Mouse (Mus musculus) layer of hippocampus, postnatal 25 days (tissue): Measurements from ENCODE around the gene Mt3. TPM values are rescaled to one million over a fixed set of nuclear protein-coding genes. Genes with fewer than 3 reads are reported as not detected.
"Not testable (repeated sequence)": the region's sequence is repeated elsewhere in the genome, so short reads cannot be mapped to it uniquely, and the experiment has no call there.

Experiments used
- DNase-seq, 2 experiments: peaks; one replicate each; pipeline ENCODE4 v3.0.0; 2022; ENCODE audit warnings: mixed read lengths in 2 of 2, low spot score in 1 of 2; ENCODE audit errors: extremely low spot score in 1 of 2
- total RNA-seq, 2 experiments: library from RNA; stranded (reverse); gene quantifications; 2 replicates each; pipeline ENCODE4 v1.2.3; 2021

Mt3 gene
- 1,000 to 10,000 TPM; 1,168 to 1,277 TPM for total RNA-seq

- peak; percentile 81 to 85 for DNase-seq
Observed at GRCm38 (mm10) chr8:94152513-94153300, at the start of gene Mt3. Gene Mt3, plus strand, starts transcription at chr8:94152607.

- no peak for DNase-seq
Observed at GRCm38 (mm10) chr8:94104146-94104545, 48.3 kb upstream of the Mt3 start.

- DNase-seq = no peak
Observed at GRCm38 (mm10) chr8:94107871-94108270, 44.5 kb upstream of the Mt3 start.

GRCm38 (mm10) chr8:94109396-94109795, 43.0 kb upstream of the Mt3 start:
- no peak for DNase-seq

- no peak for DNase-seq
Observed at GRCm38 (mm10) chr8:94109835-94110234, 42.6 kb upstream of the Mt3 start.

GRCm38 (mm10) chr8:94110526-94111177, 41.8 kb upstream of the Mt3 start:
- no peak for DNase-seq

GRCm38 (mm10) chr8:94113435-94113834, 39.0 kb upstream of the Mt3 start:
- no peak for DNase-seq

- DNase-seq = no peak
Observed at GRCm38 (mm10) chr8:94113972-94114371, 38.4 kb upstream of the Mt3 start.

GRCm38 (mm10) chr8:94118776-94119430, 33.5 kb upstream of the Mt3 start:
- peak in 1 of 2 experiments; percentile 48 for DNase-seq

- no peak for DNase-seq
Observed at GRCm38 (mm10) chr8:94121625-94122024, 30.8 kb upstream of the Mt3 start.

- DNase-seq = no peak
Observed at GRCm38 (mm10) chr8:94122711-94123468, 29.5 kb upstream of the Mt3 start.

- no peak for DNase-seq
Observed at GRCm38 (mm10) chr8:94127711-94128110, 24.7 kb upstream of the Mt3 start.

GRCm38 (mm10) chr8:94129133-94129789, 23.1 kb upstream of the Mt3 start:
- DNase-seq = no peak

GRCm38 (mm10) chr8:94130126-94130525, 22.3 kb upstream of the Mt3 start:
- no peak for DNase-seq

GRCm38 (mm10) chr8:94132096-94132495, 20.3 kb upstream of the Mt3 start:
- no peak for DNase-seq

GRCm38 (mm10) chr8:94134601-94135000, 17.8 kb upstream of the Mt3 start:
- not testable (repeated sequence) for DNase-seq

- no peak for DNase-seq
Observed at GRCm38 (mm10) chr8:94135556-94135955, 16.9 kb upstream of the Mt3 start.

- DNase-seq = no peak
Observed at GRCm38 (mm10) chr8:94136192-94136591, 16.2 kb upstream of the Mt3 start.

GRCm38 (mm10) chr8:94136933-94137332, 15.5 kb upstream of the Mt3 start, which contains the start of gene Mt4:
Gene Mt4, plus strand, starts transcription at chr8:94137197.
- no peak for DNase-seq

- DNase-seq = no peak
Observed at GRCm38 (mm10) chr8:94140266-94140795, 12.1 kb upstream of the Mt3 start.
